21 mouse cellular contexts compared by ENCODE assay signal in genomic region chr5:14680419-14680818, GRCm38 (mm10).
A peak's percentile ranks its signal among the peaks of the same experiment; 100 is the strongest.
DNase-seq lines count a peak whose midpoint lies in the region; ATAC-seq and TF ChIP-seq lines count a peak whose summit lies in the region.
"Had no signal": no experiment of that assay in that cellular context is flagged by ENCODE, and none has a peak within 500 bp of the region (broad histone marks: within the 10 kb centered on the region; RNA-seq: fewer than 3 reads in every experiment).

No protein-coding gene starts in this region.

- intact Hi-C loops in heart, postnatal 36 days (cut with DNase I) = no loop called here

- H3K9ac ChIP-seq in kidney, postnatal 0 days (ENCODE audit: low read depth, low read length) = no peak overlapping the region
- H3K9ac ChIP-seq in kidney, embryonic 15.5 days = no peak overlapping the region
- H3K9ac ChIP-seq in MEL (ENCODE audit: control insufficient read depth, low read depth, low read length, poor library complexity, severe bottlenecking) = no peak overlapping the region
- H3K9ac ChIP-seq: limb, embryonic 15.5 days; liver, embryonic 15.5 days; neural tube, embryonic 15.5 days had no signal

- no peak for TF ChIP-seq EP300 in MEL (IDR thresholded peaks at IDR 0.05; ENCODE audit: low read depth in 1 of 2, low read length in 2 of 2)

- no peak for ATAC-seq in kidney, postnatal 0 days (replicated peaks; ENCODE audit: low FRiP score, low read depth)
- ATAC-seq in kidney, embryonic 15.5 days (replicated peaks; ENCODE audit: low FRiP score) = no peak
- ATAC-seq: activated CD4-positive, CD25-positive, alpha-beta regulatory T cell, adult 4 months; hindbrain, postnatal 0 days had no signal

- no peak for TF ChIP-seq POLR2A in MEL (IDR thresholded peaks at IDR 0.05; ENCODE audit: control insufficient read depth in 1 of 2, insufficient read depth in 1 of 2, low read depth in 1 of 2, low read length in 2 of 2, poor library complexity in 1 of 2)

- H3K36me3 ChIP-seq in kidney, postnatal 0 days (ENCODE audit: insufficient read depth, low read length) = no peaks in the 10 kb centered on the region
- H3K36me3 ChIP-seq in kidney, embryonic 15.5 days = no peaks in the 10 kb centered on the region
- no peaks in the 10 kb centered on the region for H3K36me3 ChIP-seq in MEL (ENCODE audit: control insufficient read depth in 1 of 2, insufficient read depth in 2 of 2, low read length in 2 of 2)
- H3K36me3 ChIP-seq: limb, embryonic 15.5 days; liver, embryonic 15.5 days had no signal

- TF ChIP-seq RAD21 in MEL (IDR thresholded peaks at IDR 0.05; ENCODE audit: low read depth, low read length) = no peak

- DNase-seq in kidney, postnatal 0 days (ENCODE audit: low spot score) = peak; percentile 8
- DNase-seq in MEL (ENCODE audit: low read depth, low spot score) = peak; percentile 55
- peak; percentile 37 for DNase-seq in embryo, embryonic 10.5 days (ENCODE audit: low spot score)
- DNase-seq in mesoderm, embryonic 11.5 days (ENCODE audit: low read depth, low spot score) = peak; percentile 30
- DNase-seq in heart, postnatal 36 days = no peak
- DNase-seq in spleen, postnatal 4 days (ENCODE audit: low spot score in 2 of 2) = no peak
- DNase-seq: cerebellum, adult 2 months; gastrocnemius, postnatal 10 days; heart, adult 18-20 months; heart, postnatal 4 days; kidney, adult 2 months; lung, postnatal 10 days; midbrain, embryonic 14.5 days; right cerebral cortex, postnatal 4 days; thymus, postnatal 14 days had no signal

- H3K9me3 ChIP-seq in kidney, postnatal 0 days (replicated peaks; ENCODE audit: low read length) = no peaks in the 10 kb centered on the region
- no peaks in the 10 kb centered on the region for H3K9me3 ChIP-seq in kidney, embryonic 15.5 days (replicated peaks)
- H3K9me3 ChIP-seq in MEL (replicated peaks; ENCODE audit: insufficient read depth, low read length) = no peaks in the 10 kb centered on the region
- H3K9me3 ChIP-seq: limb, embryonic 15.5 days; liver, embryonic 15.5 days; neural tube, embryonic 15.5 days had no signal

- H3K27ac ChIP-seq in kidney, postnatal 0 days = no peak overlapping the region
- H3K27ac ChIP-seq in kidney, embryonic 15.5 days = no peak overlapping the region
- no peak overlapping the region for H3K27ac ChIP-seq in MEL (ENCODE audit: control insufficient read depth, low read depth, low read length)
- H3K27ac ChIP-seq: hindbrain, postnatal 0 days; limb, embryonic 15.5 days; liver, embryonic 15.5 days; neural tube, embryonic 15.5 days had no signal

- H3K4me2 ChIP-seq in kidney, postnatal 0 days (ENCODE audit: low read length) = no peak overlapping the region
- no peak overlapping the region for H3K4me2 ChIP-seq in kidney, embryonic 15.5 days
- H3K4me2 ChIP-seq: limb, embryonic 15.5 days; liver, embryonic 15.5 days; neural tube, embryonic 15.5 days had no signal

- H3K27me3 ChIP-seq in kidney, postnatal 0 days (ENCODE audit: insufficient read depth, low read length) = no peaks in the 10 kb centered on the region
- H3K27me3 ChIP-seq in kidney, embryonic 15.5 days = no peaks in the 10 kb centered on the region
- no peaks in the 10 kb centered on the region for H3K27me3 ChIP-seq in MEL (ENCODE audit: control insufficient read depth in 1 of 2, insufficient read depth in 2 of 2, low read length in 2 of 2)
- H3K27me3 ChIP-seq: limb, embryonic 15.5 days; liver, embryonic 15.5 days; neural tube, embryonic 15.5 days had no signal

- no peak for TF ChIP-seq CTCF in kidney, postnatal 0 days (IDR thresholded peaks at IDR 0.05; ENCODE audit: low read depth)
- TF ChIP-seq CTCF in MEL (IDR thresholded peaks at IDR 0.05 in 2 of 3, conservative IDR thresholded peaks at IDR 0.05 in 1 of 3; ENCODE audit: control insufficient read depth in 1 of 3, insufficient read depth in 1 of 3, low read depth in 2 of 3, low read length in 3 of 3, poor library complexity in 1 of 3, severe bottlenecking in 1 of 3) = no peak

- H3K4me3 ChIP-seq in kidney, postnatal 0 days (replicated peaks; ENCODE audit: low read depth, low read length) = no peak overlapping the region
- H3K4me3 ChIP-seq in kidney, embryonic 15.5 days (replicated peaks) = no peak overlapping the region
- no peak overlapping the region for H3K4me3 ChIP-seq in MEL (ENCODE audit: control insufficient read depth in 1 of 2, insufficient read depth in 1 of 2, low read depth in 2 of 2, low read length in 2 of 2)
- H3K4me3 ChIP-seq: limb, embryonic 15.5 days; liver, embryonic 15.5 days; neural tube, embryonic 15.5 days had no signal

- H3K4me1 ChIP-seq in kidney, postnatal 0 days (replicated peaks; ENCODE audit: insufficient read depth, low read length) = no peaks in the 10 kb centered on the region
- no peaks in the 10 kb centered on the region for H3K4me1 ChIP-seq in kidney, embryonic 15.5 days
- H3K4me1 ChIP-seq in MEL (ENCODE audit: control insufficient read depth in 1 of 2, insufficient read depth in 2 of 2, low read length in 2 of 2) = no peaks in the 10 kb centered on the region
- H3K4me1 ChIP-seq: limb, embryonic 15.5 days; liver, embryonic 15.5 days; neural tube, embryonic 15.5 days had no signal

- no peaks in the 10 kb centered on the region for H3K79me2 ChIP-seq in MEL (ENCODE audit: control insufficient read depth, insufficient read depth, low read length, poor library complexity)

- WGBS in kidney, postnatal 0 days = 89% methylated on average over 6 of the region's 6 CpGs
- WGBS in kidney, embryonic 15.5 days = 92% methylated on average over 6 of the region's 6 CpGs

TF ChIP-seq in MEL, 35 proteins besides CTCF, POLR2A, EP300 and RAD21:
- TF ChIP-seq POLR2AphosphoS5 (IDR thresholded peaks at IDR 0.05; ENCODE audit: borderline replicate concordance, low read depth, low read length) (no peak), GATA1 (IDR thresholded peaks at IDR 0.05; ENCODE audit: low read depth, low read length) (0 out of 2 replicates have a peak, but pooled peaks have one; percentile 24), MXI1 (IDR thresholded peaks at IDR 0.05; ENCODE audit: low read depth, low read length) (no peak), BHLHE40 (IDR thresholded peaks at IDR 0.05; ENCODE audit: borderline replicate concordance, low read depth, low read length) (no peak), USF1 (IDR thresholded peaks at IDR 0.05; ENCODE audit: low read depth, low read length) (no peak)
TF ChIP-seq in MEL: peak in this region for 1.

Comparison
In these comparisons a context has a peak if more than half of its experiments do, and no peak if none do; other contexts are left out.
1. DNase-seq: peak in kidney, postnatal 0 days (single experiment), MEL (single experiment), embryo, embryonic 10.5 days (single experiment) and mesoderm, embryonic 11.5 days (single experiment); none in heart, postnatal 36 days (0 of 2) and spleen, postnatal 4 days (0 of 2).